Mouse (Mus musculus): ENCODE data around the gene Olfr535. TPM values are rescaled to one million over a fixed set of nuclear protein-coding genes. Genes with fewer than 3 reads are reported as not detected.
"Not testable (repeated sequence)": the region's sequence is repeated elsewhere in the genome, so short reads cannot be mapped to it uniquely, and the experiment has no call there.

Gene Olfr535
- not detected in 2 replicates for polyA plus RNA-seq (2015; fragmentation: Nextera tagmentation; extraction: Ambion mirVana)

GRCm38 (mm10) chr7:140483916-140484315 is at the start of gene Olfr535:
Gene Olfr535 (plus strand): TSS chr7:140484216.
- H3K27ac ChIP-seq (ENCODE audit: low read length) = no peak within 1 kb of the TSS
- no peak within 1 kb of the TSS for H3K9ac ChIP-seq (ENCODE audit: low read depth, low read length)
- H3K4me3 ChIP-seq (ENCODE audit: low read depth, low read length) = no peak within 1 kb of the TSS
- H3K27me3 ChIP-seq (ENCODE audit: control insufficient read depth, insufficient read depth, low read depth, low read length) = no peaks in the 10 kb centered on the region
- no peak within 1 kb of the TSS for H3K4me2 ChIP-seq (ENCODE audit: low read length)
- no peaks in the 10 kb centered on the region for H3K9me3 ChIP-seq (replicated peaks; ENCODE audit: control insufficient read depth, low read length, poor library complexity, severe bottlenecking)
- H3K36me3 ChIP-seq (ENCODE audit: control insufficient read depth, insufficient read depth, low read length) = no peaks in the 10 kb centered on the region
- no peaks in the 10 kb centered on the region for H3K4me1 ChIP-seq (ENCODE audit: control insufficient read depth, insufficient read depth, low read length)
- 90% methylated on average over 1 of the region's 1 CpGs for WGBS
- no peak for ATAC-seq

- H3K36me3 ChIP-seq (ENCODE audit: control insufficient read depth, insufficient read depth, low read length) = no peaks in the 10 kb centered on the region
- no peak overlapping the region for H3K9ac ChIP-seq (ENCODE audit: low read depth, low read length)
- H3K4me3 ChIP-seq (ENCODE audit: low read depth, low read length) = no peak overlapping the region
- H3K4me2 ChIP-seq (ENCODE audit: low read length) = no peak overlapping the region
- no peaks in the 10 kb centered on the region for H3K4me1 ChIP-seq (ENCODE audit: control insufficient read depth, insufficient read depth, low read length)
- WGBS = 93% methylated on average over 1 of the region's 1 CpGs
- ATAC-seq = no peak
- H3K27me3 ChIP-seq (ENCODE audit: control insufficient read depth, insufficient read depth, low read depth, low read length) = no peaks in the 10 kb centered on the region
- H3K27ac ChIP-seq (ENCODE audit: low read length) = no peak overlapping the region
- no peaks in the 10 kb centered on the region for H3K9me3 ChIP-seq (replicated peaks; ENCODE audit: control insufficient read depth, low read length, poor library complexity, severe bottlenecking)
These were observed 40.9 kb upstream of the Olfr535 start for GRCm38 (mm10) chr7:140443141-140443540.

- no CpG with 5 or more reads among the region's 1 CpGs for WGBS
- H3K9me3 ChIP-seq (replicated peaks; ENCODE audit: control insufficient read depth, low read length, poor library complexity, severe bottlenecking); H3K27ac ChIP-seq (ENCODE audit: low read length); H3K4me2 ChIP-seq (ENCODE audit: low read length); ATAC-seq; H3K27me3 ChIP-seq (ENCODE audit: control insufficient read depth, insufficient read depth, low read depth, low read length); H3K4me1 ChIP-seq (ENCODE audit: control insufficient read depth, insufficient read depth, low read length); H3K4me3 ChIP-seq (ENCODE audit: low read depth, low read length); H3K9ac ChIP-seq (ENCODE audit: low read depth, low read length); H3K36me3 ChIP-seq (ENCODE audit: control insufficient read depth, insufficient read depth, low read length): not testable (repeated sequence)
These were observed 20.9 kb upstream of the Olfr535 start, which contains the start of gene Olfr533 for GRCm38 (mm10) chr7:140463070-140463469. Gene Olfr533 (plus strand): TSS chr7:140463370.

- no peak for ATAC-seq
- H3K4me2 ChIP-seq (ENCODE audit: low read length) = no peak overlapping the region
- 90% methylated on average over 1 of the region's 1 CpGs for WGBS
These were observed 6.1 kb upstream of the Olfr535 start for GRCm38 (mm10) chr7:140477886-140478285.

GRCm38 (mm10) chr7:140478733-140479132 is 5.3 kb upstream of the Olfr535 start:
- ATAC-seq = no peak
- WGBS = 95% methylated on average over 1 of the region's 1 CpGs

More at GRCm38 (mm10) chr7:140477886-140478285, 6.1 kb upstream of the Olfr535 start:
- no peak overlapping the region for H3K9ac ChIP-seq (ENCODE audit: low read depth, low read length)
- H3K4me3 ChIP-seq (ENCODE audit: low read depth, low read length) = no peak overlapping the region
- no peaks in the 10 kb centered on the region for H3K4me1 ChIP-seq (ENCODE audit: control insufficient read depth, insufficient read depth, low read length)
- no peaks in the 10 kb centered on the region for H3K9me3 ChIP-seq (replicated peaks; ENCODE audit: control insufficient read depth, low read length, poor library complexity, severe bottlenecking)
- H3K36me3 ChIP-seq (ENCODE audit: control insufficient read depth, insufficient read depth, low read length) = no peaks in the 10 kb centered on the region
- no peak overlapping the region for H3K27ac ChIP-seq (ENCODE audit: low read length)
- no peaks in the 10 kb centered on the region for H3K27me3 ChIP-seq (ENCODE audit: control insufficient read depth, insufficient read depth, low read depth, low read length)

GRCm38 (mm10) chr7:140488981-140489380 is 5.0 kb downstream of the Olfr535 start:
- Histone ChIP-seq H3K27ac (ENCODE audit: low read length) (no peak overlapping the region), H3K9me3 (replicated peaks; ENCODE audit: control insufficient read depth, low read length, poor library complexity, severe bottlenecking) (no peaks in the 10 kb centered on the region), H3K9ac (ENCODE audit: low read depth, low read length) (no peak overlapping the region), H3K4me1 (ENCODE audit: control insufficient read depth, insufficient read depth, low read length) (no peaks in the 10 kb centered on the region), H3K4me2 (ENCODE audit: low read length) (no peak overlapping the region), H3K36me3 (ENCODE audit: control insufficient read depth, insufficient read depth, low read length) (no peaks in the 10 kb centered on the region), H3K27me3 (ENCODE audit: control insufficient read depth, insufficient read depth, low read depth, low read length) (no peaks in the 10 kb centered on the region), H3K4me3 (ENCODE audit: low read depth, low read length) (no peak overlapping the region)
- no peak for ATAC-seq
- WGBS = 90% methylated on average over 1 of the region's 1 CpGs

More at GRCm38 (mm10) chr7:140478733-140479132, 5.3 kb upstream of the Olfr535 start:
- Histone ChIP-seq H3K4me1 (ENCODE audit: control insufficient read depth, insufficient read depth, low read length) (no peaks in the 10 kb centered on the region), H3K36me3 (ENCODE audit: control insufficient read depth, insufficient read depth, low read length) (no peaks in the 10 kb centered on the region), H3K27ac (ENCODE audit: low read length) (no peak overlapping the region), H3K9ac (ENCODE audit: low read depth, low read length) (no peak overlapping the region), H3K4me3 (ENCODE audit: low read depth, low read length) (no peak overlapping the region), H3K4me2 (ENCODE audit: low read length) (no peak overlapping the region), H3K9me3 (replicated peaks; ENCODE audit: control insufficient read depth, low read length, poor library complexity, severe bottlenecking) (no peaks in the 10 kb centered on the region), H3K27me3 (ENCODE audit: control insufficient read depth, insufficient read depth, low read depth, low read length) (no peaks in the 10 kb centered on the region)

GRCm38 (mm10) chr7:140494231-140494630 is 10.2 kb downstream of the Olfr535 start:
- WGBS = 49% methylated on average over 2 of the region's 2 CpGs
- no peak for ATAC-seq

GRCm38 (mm10) chr7:140494702-140495101 is 10.7 kb downstream of the Olfr535 start:
- no peak overlapping the region for H3K9ac ChIP-seq (ENCODE audit: low read depth, low read length)
- H3K4me2 ChIP-seq (ENCODE audit: low read length) = no peak overlapping the region
- no peaks in the 10 kb centered on the region for H3K27me3 ChIP-seq (ENCODE audit: control insufficient read depth, insufficient read depth, low read depth, low read length)
- no peak overlapping the region for H3K4me3 ChIP-seq (ENCODE audit: low read depth, low read length)
- no peak overlapping the region for H3K27ac ChIP-seq (ENCODE audit: low read length)
- H3K4me1 ChIP-seq (ENCODE audit: control insufficient read depth, insufficient read depth, low read length) = no peaks in the 10 kb centered on the region
- H3K9me3 ChIP-seq (replicated peaks; ENCODE audit: control insufficient read depth, low read length, poor library complexity, severe bottlenecking) = no peaks in the 10 kb centered on the region
- no peaks in the 10 kb centered on the region for H3K36me3 ChIP-seq (ENCODE audit: control insufficient read depth, insufficient read depth, low read length)
- no peak for ATAC-seq

More at GRCm38 (mm10) chr7:140494231-140494630, 10.2 kb downstream of the Olfr535 start:
- Histone ChIP-seq H3K27ac (ENCODE audit: low read length) (no peak overlapping the region), H3K36me3 (ENCODE audit: control insufficient read depth, insufficient read depth, low read length) (no peaks in the 10 kb centered on the region), H3K4me1 (ENCODE audit: control insufficient read depth, insufficient read depth, low read length) (no peaks in the 10 kb centered on the region), H3K4me2 (ENCODE audit: low read length) (no peak overlapping the region), H3K27me3 (ENCODE audit: control insufficient read depth, insufficient read depth, low read depth, low read length) (no peaks in the 10 kb centered on the region), H3K4me3 (ENCODE audit: low read depth, low read length) (no peak overlapping the region), H3K9ac (ENCODE audit: low read depth, low read length) (no peak overlapping the region), H3K9me3 (replicated peaks; ENCODE audit: control insufficient read depth, low read length, poor library complexity, severe bottlenecking) (no peaks in the 10 kb centered on the region)

GRCm38 (mm10) chr7:140507346-140508021 is 23.5 kb downstream of the Olfr535 start, which contains the start of gene Olfr536:
Gene Olfr536 (minus strand): TSS chr7:140507396.
- not testable (repeated sequence) for H3K36me3 ChIP-seq (ENCODE audit: control insufficient read depth, insufficient read depth, low read length); H3K4me2 ChIP-seq (ENCODE audit: low read length); H3K27me3 ChIP-seq (ENCODE audit: control insufficient read depth, insufficient read depth, low read depth, low read length); ATAC-seq; H3K4me3 ChIP-seq (ENCODE audit: low read depth, low read length); H3K4me1 ChIP-seq (ENCODE audit: control insufficient read depth, insufficient read depth, low read length); H3K27ac ChIP-seq (ENCODE audit: low read length); H3K9me3 ChIP-seq (replicated peaks; ENCODE audit: control insufficient read depth, low read length, poor library complexity, severe bottlenecking); H3K9ac ChIP-seq (ENCODE audit: low read depth, low read length)
- WGBS = 79% methylated on average over 1 of the region's 2 CpGs
